Mouse (Mus musculus): ENCODE measurements at regions not wholly inside any gene's neighbourhood (a gene's known extent, or its start where the extent isn't known, plus 50 kb on each side); places are given as distances from the start of the nearest gene placed in this dataset.
A peak's percentile ranks its signal among the peaks of the same experiment; 100 is the strongest.

DNA sequence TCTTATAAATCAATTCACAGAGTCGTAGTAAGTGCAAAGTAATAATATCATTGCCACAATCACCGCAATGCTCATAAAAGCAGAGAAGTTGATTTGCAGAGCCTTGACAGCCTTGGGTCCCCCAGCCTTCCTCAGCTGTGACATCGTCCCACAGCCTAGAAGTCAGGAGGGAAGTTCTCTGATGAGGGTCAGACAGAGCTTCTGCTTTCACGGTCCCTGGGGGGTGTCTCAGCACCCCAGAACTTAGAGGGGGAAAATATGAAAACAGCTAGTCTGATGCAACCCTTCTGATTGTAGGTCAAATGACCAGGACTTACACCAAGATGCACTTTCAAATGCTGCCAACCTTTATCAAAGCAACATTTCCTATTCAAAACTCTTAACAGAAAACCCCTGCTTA, 188.9 kb upstream of the Jarid2 start:
- intact Hi-C loops (cut with DNase I), result no loop called here
- no peak for DNase-seq (ENCODE audit: low spot score in 2 of 2)

DNA sequence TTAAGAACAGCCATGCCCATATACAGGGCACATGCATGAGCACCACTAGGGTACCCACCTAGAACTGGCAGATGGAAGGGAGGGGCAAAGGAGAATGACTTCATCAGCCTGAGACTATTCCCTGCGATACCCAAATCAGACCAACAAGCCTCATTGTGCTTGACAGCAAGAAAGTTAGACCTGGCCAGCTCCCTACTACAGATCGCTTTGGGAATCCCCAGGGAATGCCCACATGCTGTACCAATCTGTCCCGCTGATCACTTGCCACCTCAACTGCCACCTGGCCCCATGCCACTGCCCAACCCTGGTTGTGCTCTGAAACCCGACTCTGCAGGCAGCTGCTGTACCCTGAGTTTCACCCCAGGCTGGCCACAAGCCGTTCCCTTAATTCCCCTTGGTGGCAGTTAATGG, 188.0 kb upstream of the Jarid2 start:
- intact Hi-C loops (cut with DNase I), result no loop called here
- DNase-seq (ENCODE audit: low spot score in 2 of 2), result no peak

GRCm38 (mm10) chr13:44544786-44545185, 184.5 kb upstream of the Jarid2 start:
- intact Hi-C loops (cut with DNase I), result no loop called here

GRCm38 (mm10) chr13:44546289-44546688, 183.0 kb upstream of the Jarid2 start:
- no peak for DNase-seq (ENCODE audit: low spot score in 2 of 2)
- intact Hi-C loops (cut with DNase I), result no loop called here

More at GRCm38 (mm10) chr13:44544786-44545185, 184.5 kb upstream of the Jarid2 start:
- DNase-seq (ENCODE audit: low spot score in 2 of 2), result no peak

GRCm38 (mm10) chr13:44548880-44549279, 180.4 kb upstream of the Jarid2 start:
- intact Hi-C loops (cut with DNase I), result no loop called here
- DNase-seq (ENCODE audit: low spot score in 2 of 2), result no peak

- intact Hi-C loops (cut with DNase I), result no loop called here
- no peak for DNase-seq (ENCODE audit: low spot score in 2 of 2)
Measured at GRCm38 (mm10) chr13:44553363-44553762, 175.9 kb upstream of the Jarid2 start.

GRCm38 (mm10) chr13:44554686-44555463, 174.4 kb upstream of the Jarid2 start:
- DNase-seq (ENCODE audit: low spot score in 2 of 2), result no peak
- intact Hi-C loops (cut with DNase I), result no loop called here

DNA sequence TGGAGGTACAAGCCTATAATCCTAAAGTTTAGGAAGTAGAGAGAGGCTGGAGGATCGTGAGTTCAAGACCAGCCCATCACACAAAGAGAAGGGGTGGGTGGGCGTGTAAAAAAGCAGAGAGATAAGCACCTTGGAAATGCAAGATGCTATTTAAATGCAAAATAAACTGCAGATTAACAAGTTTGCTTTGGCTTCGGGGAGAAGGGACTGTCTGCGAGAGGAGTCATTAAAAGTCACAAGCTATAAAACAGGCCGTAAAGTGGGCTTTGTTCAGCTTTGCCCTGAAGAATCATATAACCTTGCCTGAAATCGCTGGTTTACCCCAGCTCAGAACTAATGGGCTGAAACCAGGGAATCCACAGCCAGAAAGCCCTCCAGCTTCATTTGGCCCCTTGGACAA, 173.3 kb upstream of the Jarid2 start:
- intact Hi-C loops (cut with DNase I), result no loop called here
- no peak for DNase-seq (ENCODE audit: low spot score in 2 of 2)

- peak; percentile 35 to 36 for DNase-seq (ENCODE audit: low spot score in 2 of 2)
- intact Hi-C loops (cut with DNase I), result no loop called here
Measured at GRCm38 (mm10) chr13:44558051-44558450, 171.2 kb upstream of the Jarid2 start.

DNA sequence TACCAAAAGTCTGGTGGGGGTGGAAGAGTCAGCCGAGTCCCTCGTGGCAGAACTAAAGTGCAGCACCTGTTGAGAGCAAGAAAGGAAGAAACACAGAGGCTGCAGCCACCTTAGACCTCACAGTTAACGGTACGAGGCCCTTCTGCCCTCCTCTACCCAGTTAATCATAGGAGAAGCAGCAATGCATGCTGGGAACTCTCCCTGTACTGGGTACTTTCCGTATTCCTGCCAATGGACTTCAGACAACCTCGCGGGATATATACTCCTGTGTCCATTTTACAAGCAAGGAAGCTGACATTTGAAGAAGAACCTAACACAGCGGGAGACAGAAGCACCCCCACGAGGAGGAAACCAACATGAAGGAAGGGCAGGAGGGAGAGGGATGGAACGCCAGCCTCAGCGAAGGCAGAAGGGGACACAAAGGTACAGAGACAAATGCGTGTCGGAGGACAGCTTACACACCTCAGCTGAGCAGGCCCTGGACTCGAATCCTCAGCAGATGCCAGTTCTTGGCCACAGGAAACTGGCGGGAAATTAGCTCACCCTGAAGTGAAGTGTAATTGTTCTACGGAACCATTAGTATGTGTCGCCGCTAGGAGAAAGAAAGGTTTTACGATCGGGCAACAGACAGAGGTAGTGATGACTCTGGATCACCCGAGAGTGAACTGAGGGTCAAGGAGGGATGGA, 170.6 kb upstream of the Jarid2 start:
- DNase-seq (ENCODE audit: low spot score in 2 of 2), result no peak
- intact Hi-C loops (cut with DNase I), result no loop called here

DNA sequence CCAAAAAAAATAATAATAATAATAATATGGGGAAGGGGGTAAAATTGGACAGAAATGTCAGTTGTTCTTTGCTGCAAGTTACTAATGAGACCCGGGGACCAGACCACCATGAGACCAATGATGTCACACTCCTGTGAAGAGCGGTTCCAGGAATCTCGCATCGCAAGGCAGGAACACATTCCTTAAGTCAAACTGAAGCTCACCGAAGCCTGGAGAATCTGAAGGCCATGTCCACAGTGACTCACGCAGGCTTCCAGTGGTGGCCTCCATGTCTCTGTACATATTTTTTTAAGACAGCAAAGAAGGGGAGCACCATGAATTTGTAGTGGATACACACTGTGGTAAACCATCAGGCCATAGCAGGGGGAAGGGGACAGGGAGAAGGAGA, 170.1 kb upstream of the Jarid2 start:
- DNase-seq (ENCODE audit: low spot score in 2 of 2), result no peak
- intact Hi-C loops (cut with DNase I), result no loop called here

- DNase-seq (ENCODE audit: low spot score in 2 of 2), result no peak
- intact Hi-C loops (cut with DNase I), result no loop called here
Measured at GRCm38 (mm10) chr13:44559706-44560105, 169.6 kb upstream of the Jarid2 start.

DNA sequence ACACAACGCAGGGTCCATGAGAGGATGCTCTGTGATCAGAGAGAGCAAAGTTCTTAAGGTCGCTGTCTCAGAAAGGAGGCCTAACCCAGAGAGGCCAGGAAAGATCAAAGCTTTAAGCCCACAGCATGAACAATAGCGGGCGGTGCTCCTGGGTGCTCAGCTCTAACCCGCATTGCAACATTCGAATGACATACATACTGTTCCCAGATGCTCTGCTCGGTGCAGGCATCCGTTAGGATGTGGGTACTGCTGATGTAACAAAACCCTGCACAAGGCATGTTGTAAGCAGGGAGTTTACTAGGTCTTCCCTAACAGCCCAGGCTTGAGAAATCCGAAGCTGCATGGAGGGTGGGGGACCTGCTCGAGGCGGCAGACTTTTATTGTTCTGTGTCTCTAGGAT, 164.6 kb upstream of the Jarid2 start:
- DNase-seq (ENCODE audit: low spot score in 2 of 2), result no peak
- intact Hi-C loops (cut with DNase I), result no loop called here

GRCm38 (mm10) chr13:44567696-44568095, 161.6 kb upstream of the Jarid2 start:
- DNase-seq (ENCODE audit: low spot score in 2 of 2), result no peak
- intact Hi-C loops (cut with DNase I), result no loop called here

GRCm38 (mm10) chr13:44569241-44569778, 160.0 kb upstream of the Jarid2 start:
- intact Hi-C loops (cut with DNase I), result no loop called here

GRCm38 (mm10) chr13:44573463-44573862, 155.8 kb upstream of the Jarid2 start:
- DNase-seq (ENCODE audit: low spot score in 2 of 2), result no peak
- intact Hi-C loops (cut with DNase I), result no loop called here

More at GRCm38 (mm10) chr13:44569241-44569778, 160.0 kb upstream of the Jarid2 start:
- no peak for DNase-seq (ENCODE audit: low spot score in 2 of 2)

- no peak for DNase-seq (ENCODE audit: low spot score in 2 of 2)
- intact Hi-C loops (cut with DNase I), result no loop called here
Measured at GRCm38 (mm10) chr13:44579215-44579614, 150.1 kb upstream of the Jarid2 start.

GRCm38 (mm10) chr13:44580156-44580736, 149.0 kb upstream of the Jarid2 start:
- DNase-seq (ENCODE audit: low spot score in 2 of 2), result no peak
- intact Hi-C loops (cut with DNase I), result no loop called here

DNA sequence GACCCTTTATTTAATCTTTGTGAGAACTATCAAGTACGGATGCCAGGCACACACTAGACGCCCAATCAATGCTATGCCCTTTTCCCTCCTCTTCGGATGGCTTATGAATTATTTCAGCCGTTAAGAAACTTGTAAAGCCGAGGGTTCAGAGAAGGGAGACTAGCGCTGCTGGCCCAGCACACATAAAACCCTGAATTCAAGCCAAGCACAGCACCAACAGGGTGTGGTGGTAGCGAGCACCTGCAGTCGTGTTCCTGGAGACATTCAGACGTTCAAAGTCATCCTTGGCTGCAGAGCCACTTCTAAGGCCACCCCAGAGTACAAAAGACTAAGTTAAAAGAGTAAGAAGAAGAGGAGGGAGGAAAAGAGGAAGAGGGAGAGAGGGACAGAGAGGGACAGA, 148.5 kb upstream of the Jarid2 start:
- intact Hi-C loops (cut with DNase I), result no loop called here
- no peak for DNase-seq (ENCODE audit: low spot score in 2 of 2)

DNA sequence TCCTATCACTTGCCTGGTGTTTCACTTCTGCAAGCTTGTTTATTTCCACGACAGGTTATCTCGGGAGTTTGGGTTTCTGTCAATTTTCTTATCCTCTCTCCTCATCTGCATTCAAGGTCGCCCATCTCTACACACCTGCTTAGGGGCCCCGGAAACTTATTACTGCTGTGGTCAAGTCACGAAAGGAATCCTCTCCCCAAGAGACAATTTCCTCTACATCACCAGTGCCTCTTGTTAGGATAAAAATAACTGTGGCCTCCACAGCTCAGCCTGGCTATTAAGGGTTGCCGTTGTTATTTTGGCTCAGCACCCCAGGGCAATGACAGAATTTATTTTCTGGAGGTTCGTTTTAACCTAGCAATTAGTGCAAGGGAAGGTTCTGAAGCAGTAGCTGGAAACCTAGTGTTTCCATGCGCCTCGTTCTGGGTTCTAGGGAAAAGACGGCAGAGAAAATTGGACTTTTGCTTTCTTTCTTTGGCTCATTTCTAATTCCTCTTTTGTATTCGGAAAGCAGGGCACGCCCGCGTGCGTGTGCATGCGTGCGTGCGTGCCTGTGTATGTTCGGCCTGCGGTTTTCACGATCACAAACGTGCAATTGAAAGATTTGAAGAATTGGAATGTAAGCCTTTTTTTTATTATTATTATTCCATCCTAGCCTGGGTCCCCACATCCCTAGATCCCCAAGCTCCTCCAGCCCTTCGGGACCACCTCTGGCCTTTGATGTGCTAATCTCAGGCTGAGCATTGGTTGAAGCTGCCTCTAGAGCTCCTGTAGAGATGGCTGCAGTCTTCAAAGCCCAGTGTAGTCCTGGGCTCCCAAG, 147.1 kb upstream of the Jarid2 start:
- no peak for DNase-seq (ENCODE audit: low spot score in 2 of 2)
- intact Hi-C loops (cut with DNase I), result no loop called here
